Mouse (Mus musculus) hindbrain, embryonic 11.5 days (tissue): ENCODE results near the gene Snrnp35. TPM values are rescaled to one million over a fixed set of nuclear protein-coding genes. Genes with fewer than 3 reads are reported as not detected.
A peak's percentile ranks its signal among the peaks of the same experiment; 100 is the strongest.

ENCODE experiments used
- ATAC-seq: fragments of 200-750 bp; cut with Nextera tagmentation; 2 replicates; pipeline ENCODE4 v1.8.0; 2017; ENCODE audit warnings: mild to moderate bottlenecking, moderate TSS enrichment, moderate library complexity; ENCODE audit not compliant: low FRiP score
- DNase-seq: peaks from one replicate; pipeline ENCODE4 v3.0.0-alpha.2; 2015; ENCODE audit warnings: low spot score
- H3K27ac ChIP-seq: fragments of 300-500 bp; sonication (generic); 2 replicates; pipeline ENCODE4 v1.5.1; 2014; ENCODE audit warnings: mild to moderate bottlenecking, low read depth, low read length
- H3K27me3 ChIP-seq: fragments of 300-500 bp; sonication (generic); 2 replicates; pipeline ENCODE4 v1.6.1; 2014; ENCODE audit warnings: mild to moderate bottlenecking, low read length, moderate library complexity, mixed read lengths; ENCODE audit not compliant: control insufficient read depth, insufficient read depth
- H3K36me3 ChIP-seq: fragments of 300-500 bp; sonication (generic); 2 replicates; pipeline ENCODE4 v1.6.1; 2014; ENCODE audit warnings: mild to moderate bottlenecking, low read length, moderate library complexity, mixed read lengths; ENCODE audit not compliant: control insufficient read depth, insufficient read depth
- H3K4me1 ChIP-seq: fragments of 300-500 bp; sonication (generic); replicated peaks from 2 replicates; pipeline ENCODE4 v1.6.1; 2014; ENCODE audit warnings: low read length, mixed read lengths; ENCODE audit not compliant: control insufficient read depth, insufficient read depth
- H3K4me2 ChIP-seq: fragments of 300-500 bp; sonication (generic); replicated peaks from 2 replicates; pipeline ENCODE4 v1.6.1; 2014; ENCODE audit warnings: mild to moderate bottlenecking, low read depth, low read length
- H3K4me3 ChIP-seq: fragments of 300-500 bp; sonication (generic); 2 replicates; pipeline ENCODE4 v1.5.1; 2014; ENCODE audit warnings: low read depth, low read length
- H3K9ac ChIP-seq: fragments of 300-500 bp; sonication (generic); 2 replicates; pipeline ENCODE4 v1.6.1; 2014; ENCODE audit warnings: low read depth, low read length
- H3K9me3 ChIP-seq: fragments of 300-500 bp; sonication (generic); 2 replicates; pipeline ENCODE4 v1.6.1; 2016; ENCODE audit warnings: low read length; ENCODE audit not compliant: control insufficient read depth
- WGBS: fragments of 180-500 bp; shearing (Covaris S2); extraction: QIAGEN DNeasy Blood & Tissue Kit; methylation state at CpG from one replicate; pipeline ENCODE4 v1.1.7; 2014; 5-methylcytosine and 5-hydroxymethylcytosine counted together
- polyA plus RNA-seq: library from polyadenylated mRNA; unstranded; fragments of >200 nt; fragmentation: Nextera tagmentation; extraction: Ambion mirVana; gene quantifications from 2 replicates; pipeline ENCODE4 v1.2.1, GENCODE M21; 2014

Gene Snrnp35
- polyA plus RNA-seq, result 15.2 and 15.7 TPM in 2 replicates

- WGBS, result under 1% methylated on average over 47 of the region's 48 CpGs
- Histone ChIP-seq H3K36me3 (no peaks in the 10 kb centered on the region), H3K4me3 (peak within 1 kb of the TSS; percentile 68), H3K27ac (peak within 1 kb of the TSS; percentile 97), H3K27me3 (no peaks in the 10 kb centered on the region), H3K9me3 (no peaks in the 10 kb centered on the region), H3K4me2 (peak within 1 kb of the TSS; percentile 63), H3K9ac (peak within 1 kb of the TSS; percentile 90), H3K4me1 (no peaks in the 10 kb centered on the region)
- ATAC-seq (peak; percentile 93), DNase-seq (peak; percentile 91)
These were observed at the start of gene Snrnp35 for GRCm38 (mm10) chr5:124482966-124483654. Gene Snrnp35 (plus strand): TSS chr5:124483134.

- Histone ChIP-seq H3K9ac (no peak overlapping the region), H3K4me1 (no peaks in the 10 kb centered on the region), H3K4me3 (no peak overlapping the region), H3K9me3 (no peaks in the 10 kb centered on the region), H3K4me2 (no peak overlapping the region), H3K36me3 (no peaks in the 10 kb centered on the region), H3K27me3 (no peaks in the 10 kb centered on the region), H3K27ac (no peak overlapping the region)
- ATAC-seq, result no peak
- DNase-seq, result no peak
- 93% methylated on average over 5 of the region's 5 CpGs for WGBS
These were observed 44.7 kb upstream of the Snrnp35 start for GRCm38 (mm10) chr5:124438229-124438628.

- Histone ChIP-seq H3K27me3 (no peaks in the 10 kb centered on the region), H3K4me1 (no peaks in the 10 kb centered on the region), H3K9ac (no peak overlapping the region), H3K36me3 (no peaks in the 10 kb centered on the region), H3K4me3 (no peak overlapping the region), H3K4me2 (no peak overlapping the region; the same call in 1 of the 2 replicates), H3K27ac (no peak overlapping the region), H3K9me3 (no peaks in the 10 kb centered on the region)
- DNase-seq (no peak), ATAC-seq (no peak)
- WGBS, result 69% methylated on average over 5 of the region's 5 CpGs
These were observed 44.2 kb upstream of the Snrnp35 start for GRCm38 (mm10) chr5:124438746-124439145.

GRCm38 (mm10) chr5:124439447-124440093 is 43.4 kb upstream of the Snrnp35 start, which contains the start of gene Kmt5a:
Gene Kmt5a (plus strand): TSS chr5:124439930.
- H3K4me3 ChIP-seq, result peak within 1 kb of the TSS; percentile 45
- WGBS, result under 1% methylated on average over 34 of the region's 34 CpGs
- peak; percentile 98 for ATAC-seq
- peak within 1 kb of the TSS; percentile 58 for H3K9ac ChIP-seq
- no peaks in the 10 kb centered on the region for H3K27me3 ChIP-seq
- DNase-seq, result peak; percentile 93
- H3K4me2 ChIP-seq, result peak within 1 kb of the TSS; percentile 68
- H3K27ac ChIP-seq, result peak within 1 kb of the TSS; percentile 65
- no peaks in the 10 kb centered on the region; the same call in 1 of the 2 replicates for H3K4me1 ChIP-seq
- no peaks in the 10 kb centered on the region for H3K36me3 ChIP-seq
- no peaks in the 10 kb centered on the region for H3K9me3 ChIP-seq

- ATAC-seq, result no peak; the same call in none of the 2 replicates
- no peaks in the 10 kb centered on the region; the same call in 1 of the 2 replicates for H3K4me1 ChIP-seq
- H3K4me3 ChIP-seq, result peak overlapping the region; percentile 45
- no peaks in the 10 kb centered on the region for H3K27me3 ChIP-seq
- WGBS, result under 1% methylated on average over 30 of the region's 30 CpGs
- H3K36me3 ChIP-seq, result no peaks in the 10 kb centered on the region
- peak; percentile 78 for DNase-seq
- peak overlapping the region; percentile 65 for H3K27ac ChIP-seq
- H3K4me2 ChIP-seq, result peak overlapping the region; percentile 68
- peak overlapping the region; percentile 58 for H3K9ac ChIP-seq
- H3K9me3 ChIP-seq, result no peaks in the 10 kb centered on the region
These were observed 42.7 kb upstream of the Snrnp35 start for GRCm38 (mm10) chr5:124440094-124440701.

- no peaks in the 10 kb centered on the region for H3K36me3 ChIP-seq
- ATAC-seq, result no peak
- WGBS, result 90% methylated on average over 2 of the region's 2 CpGs
These were observed 40.3 kb upstream of the Snrnp35 start for GRCm38 (mm10) chr5:124442628-124443027.

GRCm38 (mm10) chr5:124444208-124444607 is 38.7 kb upstream of the Snrnp35 start:
- no peak for ATAC-seq
- Histone ChIP-seq H3K4me3 (no peak overlapping the region; the same call in 1 of the 2 replicates), H3K4me2 (no peak overlapping the region; the same call in 1 of the 2 replicates), H3K27ac (no peak overlapping the region; the same call in 1 of the 2 replicates), H3K36me3 (peaks cover 3% of the 10 kb centered on the region; the same call in 1 of the 2 replicates), H3K9me3 (no peaks in the 10 kb centered on the region), H3K9ac (no peak overlapping the region), H3K27me3 (no peaks in the 10 kb centered on the region), H3K4me1 (no peaks in the 10 kb centered on the region; the same call in 1 of the 2 replicates)
- WGBS, result 69% methylated on average over 3 of the region's 3 CpGs
- DNase-seq, result no peak

More at GRCm38 (mm10) chr5:124442628-124443027, 40.3 kb upstream of the Snrnp35 start:
- Histone ChIP-seq H3K4me1 (no peaks in the 10 kb centered on the region; the same call in 1 of the 2 replicates), H3K4me3 (no peak overlapping the region), H3K27me3 (no peaks in the 10 kb centered on the region), H3K27ac (no peak overlapping the region), H3K9me3 (no peaks in the 10 kb centered on the region), H3K4me2 (no peak overlapping the region), H3K9ac (no peak overlapping the region)
- no peak for DNase-seq

- Histone ChIP-seq H3K9ac (peak overlapping the region; percentile 92), H3K4me1 (no peaks in the 10 kb centered on the region; the same call in 1 of the 2 replicates), H3K36me3 (peaks cover 3% of the 10 kb centered on the region; the same call in 1 of the 2 replicates), H3K9me3 (no peaks in the 10 kb centered on the region), H3K4me3 (peak overlapping the region; percentile 87), H3K27ac (peak overlapping the region; percentile 81), H3K27me3 (no peaks in the 10 kb centered on the region), H3K4me2 (peak overlapping the region; percentile 93)
- DNase-seq, result peak; percentile 86
- ATAC-seq, result peak; percentile 87
- 10% methylated on average over 33 of the region's 66 CpGs for WGBS
These were observed 38.0 kb upstream of the Snrnp35 start for GRCm38 (mm10) chr5:124444661-124445561.
